Mouse (Mus musculus) c-Kit-negative CD71-positive TER-119-positive erythroid progenitor cells, embryonic 14.5 days (primary cell): ENCODE results near the gene Gnat2.

Source experiments
- DNase-seq: peaks from one replicate; pipeline ENCODE4 v3.0.0-alpha.2; 2013; ENCODE audit warnings: low read depth, low spot score

Gene Gnat2

GRCm38 (mm10) chr3:108113591-108114289, 21.2 kb downstream of the Gnat2 start:
- no peak for DNase-seq

- DNase-seq, result no peak
Measured at GRCm38 (mm10) chr3:108117465-108117864, 24.9 kb downstream of the Gnat2 start.

GRCm38 (mm10) chr3:108121101-108121500, 28.5 kb downstream of the Gnat2 start:
- DNase-seq, result no peak

GRCm38 (mm10) chr3:108123242-108123641, 30.7 kb downstream of the Gnat2 start:
- no peak for DNase-seq

- DNase-seq, result no peak
Measured at GRCm38 (mm10) chr3:108124131-108124530, 31.5 kb downstream of the Gnat2 start.

- no peak for DNase-seq
Measured at GRCm38 (mm10) chr3:108126327-108126726, 33.7 kb downstream of the Gnat2 start.

GRCm38 (mm10) chr3:108128520-108128919, 35.9 kb downstream of the Gnat2 start:
- no peak for DNase-seq

GRCm38 (mm10) chr3:108129367-108129766, 36.8 kb downstream of the Gnat2 start:
- no peak for DNase-seq

- no peak for DNase-seq
Measured at GRCm38 (mm10) chr3:108129804-108130203, 37.2 kb downstream of the Gnat2 start.

- no peak for DNase-seq
Measured at GRCm38 (mm10) chr3:108131216-108131615, 38.6 kb downstream of the Gnat2 start.

GRCm38 (mm10) chr3:108131821-108132220, 39.2 kb downstream of the Gnat2 start:
- DNase-seq, result no peak

GRCm38 (mm10) chr3:108132484-108132883, 39.9 kb downstream of the Gnat2 start:
- no peak for DNase-seq

- no peak for DNase-seq
Measured at GRCm38 (mm10) chr3:108134701-108135100, 42.1 kb downstream of the Gnat2 start.

GRCm38 (mm10) chr3:108139113-108139512, 46.5 kb downstream of the Gnat2 start:
- DNase-seq, result no peak

- DNase-seq, result no peak
Measured at GRCm38 (mm10) chr3:108140786-108141185, 48.2 kb downstream of the Gnat2 start.

- peak; percentile 85 for DNase-seq
Measured at GRCm38 (mm10) chr3:108145534-108146445, 53.2 kb downstream of the Gnat2 start, which contains the start of gene Gnai3. Gene Gnai3 (minus strand): TSS chr3:108146146.

- no peak for DNase-seq
Measured at GRCm38 (mm10) chr3:108146671-108147070, 54.1 kb downstream of the Gnat2 start.

- DNase-seq, result peak; percentile 80
Measured at GRCm38 (mm10) chr3:108147386-108148235, 55.0 kb downstream of the Gnat2 start.
